Mouse (Mus musculus) lung, adult 2 months (tissue): Measurements from ENCODE around the gene Pbld2.

ENCODE experiments used
- CTCF ChIP-seq: fragments of 200-500 bp; IDR thresholded peaks from 2 replicates; pipeline ENCODE4 v1.5.1; 2011; ENCODE audit warnings: mild to moderate bottlenecking, low read length, control low read depth; ENCODE audit not compliant: insufficient read depth
- POLR2A ChIP-seq: fragments of 200-500 bp; IDR thresholded peaks from 2 replicates; pipeline ENCODE4 v1.6.1; 2011; ENCODE audit warnings: low read depth, mild to moderate bottlenecking, control low read depth, low read length, borderline replicate concordance; ENCODE audit errors: extremely low read depth

DNA sequence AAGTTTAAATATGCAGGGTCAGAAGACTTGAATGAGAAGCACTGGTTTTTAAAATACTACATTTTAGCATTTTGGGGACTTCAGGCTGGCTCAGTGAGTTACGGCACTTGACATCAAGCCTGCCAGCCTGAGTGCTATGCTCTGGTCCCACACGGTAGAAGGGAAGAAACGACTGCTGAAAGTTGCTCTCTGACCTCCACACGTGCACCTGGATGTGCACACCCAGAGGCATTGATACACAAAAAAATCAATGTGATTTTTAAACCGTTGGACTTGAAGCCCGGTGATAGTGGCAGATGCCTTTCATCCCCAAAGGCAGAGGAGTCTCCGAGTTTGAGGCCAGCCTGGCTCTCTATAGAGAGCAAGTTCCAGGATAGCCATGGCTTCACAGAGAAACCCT is 67.8 kb downstream of the Pbld2 start:
- TF ChIP-seq CTCF (no peak), POLR2A (no peak)
